Mouse (Mus musculus): ENCODE measurements around the gene Tmem119.

DNA sequence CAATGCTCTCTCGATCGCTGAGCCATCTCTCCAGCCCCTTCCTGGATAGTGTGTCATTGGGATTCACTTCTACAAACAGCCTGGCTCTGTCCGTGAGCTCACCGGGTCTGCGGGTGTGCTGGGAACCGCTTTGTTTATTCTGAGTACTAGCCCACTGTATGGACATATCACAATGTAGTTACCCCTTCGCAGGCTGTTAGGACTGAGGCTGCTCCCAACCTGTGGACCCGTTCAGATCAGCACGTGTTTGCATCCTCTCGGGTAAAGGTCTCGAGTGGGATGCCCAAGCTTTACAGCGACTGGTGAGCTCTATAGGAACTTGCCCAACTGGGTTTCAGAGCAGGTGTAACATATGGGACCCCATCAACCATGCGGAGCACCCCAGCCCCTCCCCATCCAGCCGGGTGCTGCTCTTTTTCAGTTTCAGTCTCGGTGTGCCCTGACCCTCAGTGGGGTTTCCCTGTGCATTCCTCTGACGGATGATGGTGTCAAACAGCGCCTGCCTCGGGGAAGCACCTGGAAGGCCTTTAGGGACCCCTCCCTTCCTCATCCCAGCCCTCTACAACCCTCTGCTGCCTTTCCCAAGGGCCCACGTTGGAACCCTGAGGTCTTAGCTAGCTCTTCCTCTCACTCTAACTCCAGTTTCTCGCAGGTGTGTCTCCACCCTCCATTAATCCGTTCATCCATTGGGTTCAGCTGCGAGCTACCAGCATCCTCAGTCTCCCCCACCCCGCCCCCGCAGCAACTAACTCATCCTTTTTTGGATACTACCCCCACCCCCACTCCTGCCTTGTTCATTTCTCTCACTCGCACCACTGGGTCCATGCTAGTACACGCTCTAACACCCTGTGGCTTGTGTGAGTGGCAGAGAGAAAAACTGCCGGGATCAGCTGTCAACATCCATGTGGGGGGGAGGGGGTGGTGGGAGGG lies 14.1 kb upstream of the Tmem119 start:
- no peak for TF ChIP-seq POLR2A (IDR thresholded peaks at IDR 0.05; ENCODE audit: insufficient read depth, low read depth, low read length)
- TF ChIP-seq CTCF (IDR thresholded peaks at IDR 0.05), result no peak
